Mouse (Mus musculus): ENCODE measurements around the gene Sergef.

- TF ChIP-seq CTCF (IDR thresholded peaks at IDR 0.05; ENCODE audit: low read depth) = no peak
- TF ChIP-seq EP300 (IDR thresholded peaks at IDR 0.05; ENCODE audit: low read depth) = no peak
Observed at GRCm38 (mm10) chr7:46466422-46466981, 173.1 kb downstream of the Sergef start.

All from liver, embryonic 14.5 days (tissue).